Mouse (Mus musculus) MEL (cell line): ENCODE results near the gene Slc22a21. TPM values are rescaled to one million over a fixed set of nuclear protein-coding genes. Genes with fewer than 3 reads are reported as not detected.

ENCODE experiments used
- DNase-seq: peaks from one replicate; pipeline ENCODE4 v3.0.0; 2011; ENCODE audit warnings: low read depth, low spot score
- H3K27ac ChIP-seq: 2 replicates; pipeline ENCODE4 v1.5.1; 2012; ENCODE audit warnings: low read depth, mild to moderate bottlenecking, control low read depth, low read length, moderate library complexity; ENCODE audit not compliant: control insufficient read depth
- H3K27me3 ChIP-seq, 2 experiments: fragments of 150-350 bp in 1 of 2; sonication (generic) in 1 of 2; 2 replicates each; pipeline ENCODE4 v1.6.1; 2012; ENCODE audit warnings: low read length in 2 of 2, mild to moderate bottlenecking in 2 of 2, improper control_type of control experiment in 1 of 2, moderate library complexity in 1 of 2; ENCODE audit not compliant: insufficient read depth in 2 of 2, control insufficient read depth in 1 of 2
- H3K36me3 ChIP-seq, 2 experiments: 2 replicates each; pipeline ENCODE4 v1.6.1; 2012 to 2014; ENCODE audit warnings: low read length in 2 of 2, improper control_type of control experiment in 1 of 2, inconsistent platforms in 1 of 2, mild to moderate bottlenecking in 1 of 2; ENCODE audit not compliant: insufficient read depth in 2 of 2, control insufficient read depth in 1 of 2
- H3K4me1 ChIP-seq, 2 experiments: fragments of 150-350 bp in 1 of 2; sonication (generic) in 1 of 2; 2 replicates each; pipeline ENCODE4 v1.6.1; 2012; ENCODE audit warnings: low read length in 2 of 2, improper control_type of control experiment in 1 of 2, mild to moderate bottlenecking in 1 of 2; ENCODE audit not compliant: insufficient read depth in 2 of 2, control insufficient read depth in 1 of 2
- H3K4me3 ChIP-seq, 2 experiments: fragments of 150-350 bp in 1 of 2; sonication (generic) in 1 of 2; 2 replicates each; pipeline ENCODE4 v1.5.1; 2012; ENCODE audit warnings: low read depth in 2 of 2, low read length in 2 of 2, mild to moderate bottlenecking in 2 of 2, moderate library complexity in 2 of 2, control low read depth in 1 of 2, improper control_type of control experiment in 1 of 2; ENCODE audit not compliant: control insufficient read depth in 1 of 2, insufficient read depth in 1 of 2
- H3K79me2 ChIP-seq: 2 replicates; pipeline ENCODE4 v1.6.1; 2012; ENCODE audit warnings: mild to moderate bottlenecking, low read length, moderate library complexity; ENCODE audit not compliant: control insufficient read depth, poor library complexity, insufficient read depth
- H3K9ac ChIP-seq: 2 replicates; pipeline ENCODE4 v1.6.1; 2012; ENCODE audit warnings: low read depth, mild to moderate bottlenecking, control low read depth, low read length, moderate library complexity; ENCODE audit not compliant: control insufficient read depth, poor library complexity, severe bottlenecking
- H3K9me3 ChIP-seq: fragments of 150-350 bp; sonication (generic); replicated peaks from 2 replicates; pipeline ENCODE4 v1.6.1; 2012; ENCODE audit warnings: mild to moderate bottlenecking, low read length, improper control_type of control experiment, moderate library complexity; ENCODE audit not compliant: insufficient read depth
- BHLHE40 ChIP-seq: IDR thresholded peaks from 2 replicates; pipeline ENCODE4 v1.6.1; 2012; ENCODE audit warnings: low read depth, mild to moderate bottlenecking, inconsistent platforms, low read length, improper control_type of control experiment, borderline replicate concordance
- CHD1 ChIP-seq: IDR thresholded peaks from 2 replicates; pipeline ENCODE4 v1.6.1; 2012; ENCODE audit warnings: low read depth, mild to moderate bottlenecking, inconsistent platforms, low read length, improper control_type of control experiment
- CHD2 ChIP-seq: IDR thresholded peaks from 2 replicates; pipeline ENCODE4 v1.6.1; 2011; ENCODE audit warnings: low read length, improper control_type of control experiment
- CTCF ChIP-seq, 3 experiments: IDR thresholded peaks in 2 of 3; conservative IDR thresholded peaks in 1 of 3; 2 replicates each; pipeline ENCODE4 v1.5.1; 2011 to 2012; ENCODE audit warnings: low read length in 3 of 3, low read depth in 2 of 3, mild to moderate bottlenecking in 2 of 3, improper control_type of control experiment in 1 of 3, inconsistent platforms in 1 of 3, mixed read lengths in 1 of 3, moderate library complexity in 1 of 3; ENCODE audit not compliant: control insufficient read depth in 1 of 3, insufficient read depth in 1 of 3, poor library complexity in 1 of 3, severe bottlenecking in 1 of 3
- ELF1 ChIP-seq: IDR thresholded peaks from 2 replicates; pipeline ENCODE4 v1.6.1; 2014; ENCODE audit warnings: low read depth, mild to moderate bottlenecking, inconsistent platforms, low read length, improper control_type of control experiment, moderate library complexity
- EP300 ChIP-seq, 2 experiments: IDR thresholded peaks; 2 replicates each; pipeline ENCODE4 v1.6.1; 2011; ENCODE audit warnings: improper control_type of control experiment in 2 of 2, low read length in 2 of 2, low read depth in 1 of 2, mild to moderate bottlenecking in 1 of 2
- ETS1 ChIP-seq: IDR thresholded peaks from 2 replicates; pipeline ENCODE4 v1.6.1; 2012; ENCODE audit warnings: low read depth, mild to moderate bottlenecking, inconsistent platforms, low read length, improper control_type of control experiment, moderate library complexity
- GATA1 ChIP-seq: IDR thresholded peaks from 2 replicates; pipeline ENCODE4 v1.6.1; 2011; ENCODE audit warnings: low read depth, low read length, improper control_type of control experiment
- KAT2A ChIP-seq: conservative IDR thresholded peaks from 2 replicates; pipeline ENCODE4 v1.6.1; 2012; ENCODE audit warnings: low read depth, low read length, improper control_type of control experiment, inconsistent platforms
- MAFK ChIP-seq: IDR thresholded peaks from 2 replicates; pipeline ENCODE4 v1.6.1; 2011; ENCODE audit warnings: low read depth, mild to moderate bottlenecking, low read length, improper control_type of control experiment, borderline replicate concordance
- MAX ChIP-seq: IDR thresholded peaks from 2 replicates; pipeline ENCODE4 v1.6.1; 2011; ENCODE audit warnings: low read length, improper control_type of control experiment
- MEF2A ChIP-seq: IDR thresholded peaks from 2 replicates; pipeline ENCODE4 v1.6.1; 2014; ENCODE audit warnings: low read depth, mild to moderate bottlenecking, inconsistent platforms, low read length, improper control_type of control experiment; ENCODE audit not compliant: poor library complexity, insufficient replicate concordance, severe bottlenecking; ENCODE audit errors: extremely low read depth
- MYB ChIP-seq: IDR thresholded peaks from 2 replicates; pipeline ENCODE4 v1.6.1; 2011; ENCODE audit warnings: mild to moderate bottlenecking, low read depth, low read length, improper control_type of control experiment
- MYC ChIP-seq: IDR thresholded peaks from 2 replicates; pipeline ENCODE4 v1.6.1; 2011; ENCODE audit warnings: low read depth, mild to moderate bottlenecking, low read length, improper control_type of control experiment, moderate library complexity
- NELFE ChIP-seq: IDR thresholded peaks from 2 replicates; pipeline ENCODE4 v1.6.1; 2011; ENCODE audit warnings: low read depth, low read length, improper control_type of control experiment
- NRF1 ChIP-seq: IDR thresholded peaks from 2 replicates; pipeline ENCODE4 v1.6.1; 2014; ENCODE audit warnings: low read depth, mild to moderate bottlenecking, inconsistent platforms, low read length, improper control_type of control experiment, moderate library complexity; ENCODE audit not compliant: poor library complexity, insufficient read depth, severe bottlenecking
- POLR2A ChIP-seq, 2 experiments: IDR thresholded peaks; 2 replicates each; pipeline ENCODE4 v1.6.1; 2011 to 2012; ENCODE audit warnings: low read length in 2 of 2, mild to moderate bottlenecking in 2 of 2, control low read depth in 1 of 2, improper control_type of control experiment in 1 of 2, low read depth in 1 of 2, moderate library complexity in 1 of 2; ENCODE audit not compliant: control insufficient read depth in 1 of 2, insufficient read depth in 1 of 2, poor library complexity in 1 of 2
- POLR2AphosphoS2 ChIP-seq: IDR thresholded peaks from 2 replicates; pipeline ENCODE4 v1.6.1; 2011; ENCODE audit warnings: low read length, improper control_type of control experiment
- POLR2AphosphoS5 ChIP-seq: IDR thresholded peaks from 2 replicates; pipeline ENCODE4 v1.6.1; 2012; ENCODE audit warnings: low read depth, borderline replicate concordance, mild to moderate bottlenecking, inconsistent platforms, low read length, moderate library complexity, mixed read lengths
- SMC3 ChIP-seq: IDR thresholded peaks from 2 replicates; pipeline ENCODE4 v1.6.1; 2011; ENCODE audit warnings: low read depth, low read length, improper control_type of control experiment
- TBP ChIP-seq: IDR thresholded peaks from 2 replicates; pipeline ENCODE4 v1.8.0; 2011; ENCODE audit warnings: low read depth, low read length, improper control_type of control experiment
- TCF12 ChIP-seq: IDR thresholded peaks from 2 replicates; pipeline ENCODE4 v1.6.1; 2014; ENCODE audit warnings: low read depth, mild to moderate bottlenecking, inconsistent platforms, low read length, improper control_type of control experiment, moderate library complexity
- UBTF ChIP-seq: IDR thresholded peaks from 2 replicates; pipeline ENCODE4 v1.6.1; 2012; ENCODE audit warnings: low read depth, mild to moderate bottlenecking, inconsistent platforms, low read length, improper control_type of control experiment, moderate library complexity, borderline replicate concordance; ENCODE audit not compliant: insufficient read depth
- USF1 ChIP-seq: IDR thresholded peaks from 2 replicates; pipeline ENCODE4 v1.6.1; 2014; ENCODE audit warnings: low read depth, mild to moderate bottlenecking, inconsistent platforms, low read length, improper control_type of control experiment, moderate library complexity
- ZC3H11A ChIP-seq: IDR thresholded peaks from 2 replicates; pipeline ENCODE4 v1.6.1; 2012; ENCODE audit warnings: low read depth, mild to moderate bottlenecking, inconsistent platforms, low read length, improper control_type of control experiment
- ZMIZ1 ChIP-seq: IDR thresholded peaks from 2 replicates; pipeline ENCODE4 v1.6.1; 2012; ENCODE audit warnings: low read depth, mild to moderate bottlenecking, inconsistent platforms, low read length, improper control_type of control experiment, moderate library complexity
- ZNF384 ChIP-seq: IDR thresholded peaks from 2 replicates; pipeline ENCODE4 v1.6.1; 2012; ENCODE audit warnings: low read depth, mild to moderate bottlenecking, inconsistent platforms, low read length, improper control_type of control experiment
- polyA plus RNA-seq, 2 experiments: library from polyadenylated mRNA; stranded (reverse) in 1 of 2; unstranded in 1 of 2; fragments of >175 nt in 1 of 2; fragments of >200 nt in 1 of 2; gene quantifications; 2 replicates each; pipeline versions ENCODE4 v1.2.1 to v1.2.4; 2012; ENCODE audit warnings: low replicate concordance in 2 of 2, low read depth in 1 of 2; ENCODE audit not compliant: insufficient read length in 2 of 2, insufficient read depth in 1 of 2, missing spikeins in 1 of 2
- total RNA-seq: library from RNA; depleted of rRNA; stranded (reverse); fragments of 300-350 nt; gene quantifications from 2 replicates; pipeline ENCODE4 v1.2.3, GENCODE M21; 2012

Slc22a21 gene
- total and polyA plus RNA-seq, 3 experiments, result 4.7 to 6.9 TPM; not detected in 1

DNA sequence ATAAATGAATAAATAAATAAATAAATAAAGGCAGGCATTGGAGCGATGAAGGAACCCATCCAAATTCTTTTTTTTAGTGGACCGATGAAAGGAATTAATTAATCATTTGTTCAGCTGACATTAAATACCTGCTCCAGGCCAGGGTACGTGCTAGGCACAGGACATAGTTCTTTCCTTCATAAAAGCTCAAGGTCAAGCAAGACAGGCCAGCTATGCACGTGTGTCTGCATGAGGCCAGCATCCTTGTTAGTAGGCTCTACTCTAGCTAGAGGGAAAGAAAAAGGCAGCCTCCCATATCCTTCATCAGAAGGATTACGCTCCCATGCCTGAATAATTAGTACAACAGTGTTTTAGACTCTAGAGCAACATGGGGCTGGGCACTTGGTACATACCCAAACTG, 32.8 kb upstream of the Slc22a21 start:
- DNase-seq, result no peak
- H3K4me1 ChIP-seq, result no peaks in the 10 kb centered on the region
- H3K79me2 ChIP-seq, result no peaks in the 10 kb centered on the region
- TF ChIP-seq ELF1 (no peak), CHD1 (no peak), POLR2AphosphoS2 (no peak), NRF1 (no peak), MYC (no peak), NELFE (no peak), TBP (no peak), TCF12 (no peak), POLR2AphosphoS5 (no peak), UBTF (no peak), SMC3 (no peak), GATA1 (no peak), ETS1 (no peak), BHLHE40 (no peak), CTCF (IDR thresholded peaks at IDR 0.05 in 2 of 3, conservative IDR thresholded peaks at IDR 0.05 in 1 of 3; ENCODE audit: control insufficient read depth in 1 of 3, insufficient read depth in 1 of 3, low read depth in 2 of 3, low read length in 3 of 3, poor library complexity in 1 of 3, severe bottlenecking in 1 of 3) (no peak), CHD2 (no peak), POLR2A (IDR thresholded peaks at IDR 0.05; ENCODE audit: control insufficient read depth in 1 of 2, insufficient read depth in 1 of 2, low read depth in 1 of 2, low read length in 2 of 2, poor library complexity in 1 of 2) (no peak)
- TF ChIP-seq, all 39 proteins: peak for 0
- Histone ChIP-seq H3K36me3 (no peaks in the 10 kb centered on the region), H3K9me3 (no peaks in the 10 kb centered on the region), H3K9ac (no peak overlapping the region), H3K4me3 (no peak overlapping the region), H3K27me3 (no peaks in the 10 kb centered on the region), H3K27ac (no peak overlapping the region)

DNA sequence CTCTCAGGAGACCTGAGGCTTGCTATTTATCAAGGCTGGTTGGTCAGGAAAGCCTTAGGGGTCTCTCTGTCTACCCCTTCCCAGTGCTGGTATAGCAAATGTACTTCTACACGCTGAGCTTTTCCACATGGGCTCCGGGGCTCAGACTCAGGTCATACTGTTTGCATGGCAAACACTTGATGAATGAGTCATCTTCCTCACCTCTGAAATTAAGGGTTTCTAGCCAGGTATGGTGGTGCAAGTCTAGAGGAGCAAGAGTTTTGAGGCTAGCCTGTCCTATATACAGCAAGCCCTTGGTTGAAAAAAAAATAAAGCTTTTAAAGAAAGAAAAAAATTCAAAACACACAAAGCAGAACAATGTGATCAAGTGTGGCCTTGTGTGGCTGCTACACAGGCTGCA, 31.1 kb upstream of the Slc22a21 start:
- no peaks in the 10 kb centered on the region for H3K27me3 ChIP-seq
- no peak overlapping the region for H3K4me3 ChIP-seq
- H3K36me3 ChIP-seq, result no peaks in the 10 kb centered on the region
- H3K9me3 ChIP-seq, result no peaks in the 10 kb centered on the region
- H3K27ac ChIP-seq, result no peak overlapping the region
- H3K79me2 ChIP-seq, result no peaks in the 10 kb centered on the region
- no peaks in the 10 kb centered on the region for H3K4me1 ChIP-seq
- TF ChIP-seq ZNF384, result no peak
- no peak for TF ChIP-seq UBTF
- TF ChIP-seq POLR2AphosphoS5, result no peak
- TF ChIP-seq TBP, result no peak
- TF ChIP-seq KAT2A, result no peak
- no peak for TF ChIP-seq ZC3H11A
- no peak for TF ChIP-seq CHD1
- no peak for TF ChIP-seq ZMIZ1
- no peak for TF ChIP-seq POLR2AphosphoS2
- no peak for TF ChIP-seq CHD2
- no peak for TF ChIP-seq SMC3
- TF ChIP-seq MYB, result no peak
- no peak for TF ChIP-seq USF1
- no peak for TF ChIP-seq MAFK
- TF ChIP-seq NRF1, result no peak
- no peak for TF ChIP-seq MEF2A
- TF ChIP-seq EP300 (IDR thresholded peaks at IDR 0.05; ENCODE audit: low read depth in 1 of 2, low read length in 2 of 2), result no peak
- no peak for TF ChIP-seq CTCF (IDR thresholded peaks at IDR 0.05 in 2 of 3, conservative IDR thresholded peaks at IDR 0.05 in 1 of 3; ENCODE audit: control insufficient read depth in 1 of 3, insufficient read depth in 1 of 3, low read depth in 2 of 3, low read length in 3 of 3, poor library complexity in 1 of 3, severe bottlenecking in 1 of 3)
- TF ChIP-seq MAX, result no peak
- no peak overlapping the region for H3K9ac ChIP-seq
- no peak for DNase-seq
